Mouse (Mus musculus) T-helper 17 cell (primary cell): ENCODE measurements around the gene Gstm3.
"Not testable (repeated sequence)": the region's sequence is repeated elsewhere in the genome, so short reads cannot be mapped to it uniquely, and the experiment has no call there.

Experiments
- in situ Hi-C, 2 experiments: fragments of 300-600 bp; cut with MboI, MseI; formaldehyde crosslinking; loops; 1 replicate in 1 of 2; 2 replicates in 1 of 2; pipeline ENCODE4 v1.15.1; 2025; ENCODE audit warnings: high pct_unique_total_duplicates in 2 of 2

The Gstm3 gene

GRCm38 (mm10) chr3:107968724-107969395 is at the start of gene Gstm3:
Gstm3 (minus strand) TSS chr3:107969283.
- in situ Hi-C loops = no loop called here

- in situ Hi-C loops = no loop called here
Measured at GRCm38 (mm10) chr3:108018190-108018820, 49.2 kb upstream of the Gstm3 start.

GRCm38 (mm10) chr3:108017473-108018189 is 48.5 kb upstream of the Gstm3 start, which contains the start of gene Gstm1:
Gstm1 (minus strand) TSS chr3:108017973.
- in situ Hi-C loops = no loop called here

GRCm38 (mm10) chr3:108016468-108016867 is 47.4 kb upstream of the Gstm3 start:
- in situ Hi-C loops = not testable (repeated sequence)

- in situ Hi-C loops = loop anchor here in 1 of 2 experiments (5.0 kb wide), 2 partner anchors 52 to 73 kb away; partner anchors contain the start of gene Gstm6
Measured at GRCm38 (mm10) chr3:108014974-108015346, 45.9 kb upstream of the Gstm3 start.

- in situ Hi-C loops = loop anchor here in 1 of 2 experiments (5.0 kb wide), 2 partner anchors 53 to 72 kb away; partner anchors contain the start of gene Gstm6
Measured at GRCm38 (mm10) chr3:108014098-108014973, 45.3 kb upstream of the Gstm3 start.

GRCm38 (mm10) chr3:108013331-108013871 is 44.3 kb upstream of the Gstm3 start:
- in situ Hi-C loops = loop anchor here in 1 of 2 experiments (5.0 kb wide), 2 partner anchors 54 to 71 kb away; partner anchors contain the start of gene Gstm6

GRCm38 (mm10) chr3:108011558-108011957 is 42.5 kb upstream of the Gstm3 start:
- in situ Hi-C loops = loop anchor here in 1 of 2 experiments (5.0 kb wide), 2 partner anchors 56 to 69 kb away; partner anchors contain the start of gene Gstm6

GRCm38 (mm10) chr3:108010286-108010685 is 41.2 kb upstream of the Gstm3 start:
- in situ Hi-C loops = loop anchor here in 1 of 2 experiments (5.0 kb wide), 2 partner anchors 57 to 68 kb away; partner anchors contain the start of gene Gstm6

GRCm38 (mm10) chr3:108002021-108002420 is 32.9 kb upstream of the Gstm3 start:
- in situ Hi-C loops = no loop called here

GRCm38 (mm10) chr3:107999491-107999890 is 30.4 kb upstream of the Gstm3 start:
- in situ Hi-C loops = no loop called here

GRCm38 (mm10) chr3:107998591-107998990 is 29.5 kb upstream of the Gstm3 start:
- in situ Hi-C loops = no loop called here

GRCm38 (mm10) chr3:107996576-107996975 is 27.5 kb upstream of the Gstm3 start:
- in situ Hi-C loops = no loop called here

- in situ Hi-C loops = not testable (repeated sequence)
Measured at GRCm38 (mm10) chr3:107995974-107996373, 26.9 kb upstream of the Gstm3 start.

- in situ Hi-C loops = no loop called here
Measured at GRCm38 (mm10) chr3:107986041-107986562, 17.0 kb upstream of the Gstm3 start, which contains the start of gene Gstm2. Gstm2 (minus strand) TSS chr3:107986453.

GRCm38 (mm10) chr3:107985141-107985540 is 16.1 kb upstream of the Gstm3 start:
- in situ Hi-C loops = not testable (repeated sequence)

- in situ Hi-C loops = no loop called here
Measured at GRCm38 (mm10) chr3:107984471-107984870, 15.4 kb upstream of the Gstm3 start.

GRCm38 (mm10) chr3:107983771-107984170 is 14.7 kb upstream of the Gstm3 start:
- in situ Hi-C loops = no loop called here

- in situ Hi-C loops = no loop called here
Measured at GRCm38 (mm10) chr3:107982726-107983125, 13.6 kb upstream of the Gstm3 start.

- in situ Hi-C loops = no loop called here
Measured at GRCm38 (mm10) chr3:107981261-107981660, 12.2 kb upstream of the Gstm3 start.
